Mouse (Mus musculus) thymus, postnatal 36 days (tissue): ENCODE results near the gene Hhipl2.
"Not testable (repeated sequence)": the region's sequence is repeated elsewhere in the genome, so short reads cannot be mapped to it uniquely, and the experiment has no call there.

ENCODE experiments used
- DNase-seq, 2 experiments: peaks; one replicate each; pipeline ENCODE4 v3.0.0; 2022; ENCODE audit warnings: mixed read lengths in 2 of 2

The Hhipl2 gene

DNA sequence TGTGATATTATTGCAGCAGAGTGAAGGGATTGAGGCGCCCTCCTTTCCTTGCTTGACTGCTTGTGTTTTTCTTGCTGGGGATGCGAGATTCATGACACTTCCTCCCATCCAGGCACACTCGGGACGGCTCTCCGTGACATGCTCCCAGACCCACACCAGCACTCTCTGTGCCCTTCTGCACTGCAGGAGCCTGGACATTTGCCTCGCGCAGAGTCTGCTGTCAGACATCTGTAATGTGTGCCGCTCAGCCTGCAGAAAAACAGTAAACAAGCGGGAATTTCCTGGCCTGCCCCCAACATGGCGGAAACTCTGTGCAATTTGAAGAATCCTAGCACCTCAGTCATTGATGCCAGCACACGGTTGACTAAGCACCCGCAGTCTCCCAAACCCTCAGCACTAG lies at the start of gene Hhipl2:
Gene Hhipl2 (plus strand): TSS at position 343 of the 400 bp plus-strand sequence.
- DNase-seq: no peak

DNA sequence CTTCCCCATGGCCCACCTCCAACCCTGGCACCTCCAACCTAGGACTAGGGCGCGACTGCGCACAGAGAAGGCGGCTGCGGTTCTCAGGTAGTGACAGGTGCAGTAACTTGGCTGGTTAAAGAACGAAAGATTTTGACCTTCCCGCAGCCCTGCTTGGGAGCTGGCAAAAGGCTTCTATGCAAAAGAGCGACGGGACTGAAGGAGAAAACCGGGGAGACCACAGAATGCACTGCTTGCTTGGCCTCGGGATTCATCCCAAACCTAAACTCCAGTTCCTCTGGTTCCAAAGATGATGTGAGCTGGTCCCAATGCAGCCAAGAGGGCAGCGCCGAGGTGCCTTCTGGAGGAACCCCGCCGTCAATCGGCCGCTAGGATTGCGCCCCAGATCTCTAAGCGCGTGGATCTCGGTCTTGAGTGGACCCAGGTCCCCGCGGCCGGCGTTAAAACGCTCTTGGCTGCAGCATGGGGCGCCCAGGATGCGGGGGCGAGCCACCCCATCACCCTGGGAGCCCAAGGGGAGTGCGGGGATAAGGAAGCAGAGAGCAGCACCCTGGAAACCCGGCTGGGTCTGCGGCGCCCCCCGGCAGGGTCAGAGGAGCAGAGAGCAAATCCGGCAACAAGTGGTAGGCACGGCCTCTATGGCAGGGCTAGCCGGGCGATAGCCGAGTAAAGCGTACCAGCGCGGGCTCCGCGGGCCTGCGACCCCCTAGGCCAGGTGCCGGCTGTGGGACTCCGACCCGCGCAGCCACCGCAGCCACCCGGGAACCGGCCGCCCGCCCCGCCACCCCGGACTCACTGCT lies 49.2 kb upstream of the Hhipl2 start:
- DNase-seq: peak in 1 of 2 experiments; percentile 17

DNA sequence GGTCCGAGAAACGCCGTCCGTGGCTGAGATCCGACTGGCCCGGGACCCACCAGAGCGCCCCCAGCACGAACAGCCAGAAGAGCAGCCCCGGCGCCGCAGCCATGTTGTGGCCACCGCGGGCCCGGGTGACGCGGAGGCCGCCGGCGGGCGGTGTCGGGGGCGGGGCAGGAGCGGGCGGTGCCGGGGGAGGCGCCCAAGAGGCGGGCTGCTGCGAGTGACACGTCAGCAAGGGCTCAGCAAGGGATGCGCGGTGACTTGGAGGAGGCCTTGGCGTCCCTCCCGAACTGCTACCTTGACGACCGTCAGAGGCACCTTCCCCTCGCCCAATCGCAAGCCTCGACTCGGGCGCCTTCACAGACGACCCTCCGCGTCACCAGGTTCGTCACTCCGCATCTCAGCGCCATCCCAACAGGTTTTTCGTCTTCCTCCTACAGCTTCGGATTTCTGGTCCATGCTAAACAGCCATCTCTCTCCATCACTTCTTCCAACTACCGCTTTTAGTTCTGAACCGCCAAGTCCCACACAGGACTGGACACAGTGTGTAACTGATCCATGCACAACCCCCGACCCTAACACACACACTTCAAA lies 48.5 kb upstream of the Hhipl2 start, which contains the start of gene Mia3:
Gene Mia3 (minus strand): TSS at position 127 of the 588 bp plus-strand sequence.
- peak; percentile 93 to 95 for DNase-seq

DNA sequence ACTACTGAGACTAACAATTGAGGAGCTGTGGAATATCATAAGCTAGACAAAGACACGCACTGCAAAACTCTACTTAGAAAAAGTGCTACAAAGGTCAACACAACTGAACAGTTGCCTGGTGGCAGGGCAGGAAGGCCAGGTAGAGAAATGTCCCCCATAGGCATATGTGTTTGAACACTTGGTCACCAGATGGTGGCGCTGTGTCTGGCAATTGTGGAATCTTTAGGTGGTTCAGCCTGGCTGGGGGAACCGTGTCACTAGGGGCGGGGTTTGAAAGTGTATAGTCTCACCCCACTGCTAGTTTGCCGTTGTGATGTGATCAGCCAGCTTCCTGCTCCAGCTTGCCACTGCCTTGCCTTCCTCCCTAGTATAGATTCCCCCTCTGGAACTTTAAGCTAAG lies 43.3 kb upstream of the Hhipl2 start:
- no peak for DNase-seq

DNA sequence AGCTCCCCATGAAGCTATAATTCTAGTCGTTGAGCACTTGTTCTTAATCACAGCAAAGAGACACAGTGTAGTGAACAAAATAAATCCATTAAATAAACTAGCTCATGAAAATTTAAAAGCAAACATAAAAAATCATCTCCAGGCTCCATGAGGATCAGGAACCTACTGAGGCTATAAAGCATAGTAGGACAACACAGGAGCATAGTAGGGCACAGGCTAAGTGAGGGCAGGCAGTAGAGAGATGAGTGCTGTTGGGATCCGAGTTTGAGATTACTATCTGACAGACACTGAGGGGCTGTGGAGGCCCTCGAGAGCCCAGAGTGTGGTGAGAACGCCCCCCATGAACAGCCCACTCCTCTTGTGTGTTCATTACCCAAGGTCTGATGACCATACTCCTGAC lies 41.0 kb upstream of the Hhipl2 start:
- DNase-seq: no peak

DNA sequence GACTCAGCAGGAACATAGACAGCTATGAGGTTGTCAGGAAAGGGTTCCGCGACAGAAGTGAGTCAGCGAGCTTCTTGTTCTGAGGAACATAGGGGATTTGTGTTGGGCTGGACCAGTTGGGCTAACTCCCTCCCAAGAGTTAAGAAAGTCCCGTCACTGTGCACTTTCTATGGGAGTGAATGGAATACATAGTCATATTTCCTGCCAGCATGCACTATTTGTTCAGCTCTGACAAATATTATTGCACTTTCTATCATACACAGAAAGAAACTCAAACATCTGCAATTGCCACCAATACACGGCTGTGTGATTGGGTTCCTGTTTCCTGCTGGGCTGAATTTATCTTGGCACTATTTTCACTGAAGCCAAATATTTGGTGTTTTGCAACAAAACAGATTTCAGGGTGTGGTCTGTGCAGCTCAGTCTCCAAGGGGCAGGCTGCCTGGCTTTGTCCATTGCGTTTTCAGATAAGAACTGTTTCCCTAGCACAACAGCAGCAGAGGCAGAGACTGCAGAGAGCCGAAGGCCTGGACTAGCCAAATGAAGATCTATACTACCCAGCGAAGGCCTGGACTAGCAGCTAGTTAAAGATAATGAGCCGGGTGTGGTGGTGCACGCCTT lies 39.6 kb upstream of the Hhipl2 start:
- DNase-seq: no peak

DNA sequence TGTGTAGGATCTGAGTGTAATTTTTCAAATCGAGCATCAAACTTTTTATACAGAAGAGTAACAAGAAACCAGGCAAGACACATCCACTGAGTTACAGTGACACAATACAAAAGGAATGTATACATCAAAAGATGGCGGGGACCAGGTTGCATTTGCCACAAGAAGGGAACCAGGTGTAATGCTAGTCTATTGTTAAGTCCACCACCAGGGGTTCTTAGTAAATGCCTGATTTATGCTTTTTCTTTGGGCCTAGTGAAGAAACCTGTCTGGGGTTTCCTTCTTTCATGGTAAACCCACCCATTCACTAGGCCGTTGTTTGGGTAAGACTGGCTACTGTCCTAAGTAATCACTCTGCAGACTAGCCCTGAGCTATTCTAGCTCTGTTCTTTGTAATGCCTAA lies 38.6 kb upstream of the Hhipl2 start:
- not testable (repeated sequence) for DNase-seq

DNA sequence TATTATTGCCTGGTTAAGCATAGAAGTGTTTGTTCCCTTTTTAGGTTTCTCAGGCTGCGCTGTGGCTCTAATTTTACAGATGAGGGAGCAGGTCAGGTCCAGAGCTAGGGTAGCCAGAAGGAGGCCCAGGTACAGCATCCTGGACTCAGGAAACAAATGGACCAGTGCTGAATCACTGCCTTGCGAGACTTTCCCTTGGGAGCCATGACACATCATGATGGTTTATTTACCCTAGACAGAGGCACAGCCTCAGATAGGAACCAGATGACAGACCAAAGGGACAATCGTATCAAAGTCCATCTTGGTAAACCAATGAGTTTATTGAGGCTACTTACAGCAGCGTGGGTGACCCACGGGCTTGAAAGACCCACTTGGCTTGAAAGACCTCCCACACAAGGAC lies 36.2 kb upstream of the Hhipl2 start:
- no peak for DNase-seq

DNA sequence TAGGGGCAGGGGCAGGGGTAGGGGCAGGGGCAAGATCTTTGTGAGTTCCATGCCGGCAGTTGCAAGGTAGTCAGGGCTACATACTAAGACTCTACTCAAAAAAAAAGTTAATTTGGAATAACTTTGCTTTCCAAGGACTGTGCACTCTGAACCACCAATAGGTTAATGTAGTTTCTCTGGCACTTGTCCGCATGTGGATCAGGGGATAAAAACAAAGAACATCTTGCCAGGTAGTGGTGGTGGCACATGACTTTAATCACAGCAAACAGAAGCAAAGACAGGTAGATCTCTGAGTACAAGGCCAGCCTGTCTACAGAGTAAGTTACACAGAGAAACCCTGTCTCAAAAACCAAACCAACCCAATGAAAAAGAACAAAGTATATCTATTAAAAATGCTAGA lies 35.4 kb upstream of the Hhipl2 start:
- DNase-seq: no peak

DNA sequence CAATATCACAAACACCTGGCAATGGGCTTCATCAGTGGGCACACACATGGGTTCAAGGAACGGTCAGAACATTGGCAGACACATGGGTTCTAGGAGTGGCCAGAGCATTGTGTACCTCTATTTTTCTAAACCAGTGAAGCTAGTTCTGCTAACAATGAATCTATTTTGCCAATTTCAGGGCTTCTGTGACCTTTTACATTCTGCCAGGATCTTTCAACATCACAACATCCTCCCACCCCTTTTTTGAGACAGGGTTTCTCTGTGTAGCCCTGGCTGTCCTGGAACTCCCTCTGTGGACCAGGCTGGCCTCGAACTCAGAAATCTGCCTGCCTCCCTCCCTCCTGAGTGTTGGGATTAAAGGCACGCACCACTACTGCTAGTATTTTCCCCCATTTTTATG lies 30.6 kb upstream of the Hhipl2 start:
- not testable (repeated sequence) for DNase-seq

DNA sequence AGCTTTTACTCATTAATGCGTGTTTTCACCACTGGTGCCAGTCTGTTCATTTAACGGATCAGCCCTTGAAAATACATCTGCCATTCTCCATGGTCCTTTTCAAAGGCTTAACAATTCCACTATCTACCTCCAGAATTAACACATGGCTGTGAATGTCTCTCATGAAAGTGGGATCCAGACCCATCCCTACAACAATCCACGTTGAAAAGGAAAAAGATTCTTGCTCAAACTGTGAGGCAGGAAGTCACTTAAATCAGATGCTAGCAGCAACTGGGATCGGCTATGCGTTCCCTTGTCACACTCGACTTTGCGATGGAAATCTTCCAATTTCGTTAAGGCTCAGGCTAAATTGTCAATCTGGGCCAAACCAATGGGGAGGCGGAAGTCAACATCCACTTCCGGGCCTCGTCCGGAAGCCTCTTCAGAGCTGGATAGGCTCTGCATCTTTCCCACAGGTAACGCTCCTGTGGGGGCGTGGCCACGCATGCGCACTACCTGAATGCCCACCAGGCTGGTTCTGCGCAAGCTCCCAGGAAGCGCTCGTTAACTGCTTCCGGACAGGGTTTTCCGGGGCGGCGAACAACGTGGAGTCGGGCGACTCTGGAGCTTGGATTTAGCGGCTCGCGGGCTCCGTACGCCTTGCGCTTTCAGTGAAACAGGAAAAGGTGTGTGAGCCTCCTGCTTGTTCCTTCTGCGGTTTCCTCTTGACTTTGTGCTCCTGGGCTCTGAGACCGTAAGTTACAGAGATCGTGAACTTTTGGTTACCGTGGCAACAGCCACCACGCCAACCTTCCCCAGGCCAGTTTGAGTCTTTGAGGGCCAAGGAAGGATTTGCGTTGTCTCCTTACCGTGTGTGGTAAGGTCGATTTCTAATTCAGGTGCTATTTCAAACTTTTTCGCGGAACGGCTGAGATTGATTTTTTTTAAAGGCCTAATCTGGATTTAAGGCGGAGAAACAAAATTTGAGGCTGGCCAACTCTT lies 29.3 kb upstream of the Hhipl2 start, which contains the start of gene Taf1a:
Gene Taf1a (plus strand): TSS at position 556 of the 981 bp plus-strand sequence.
- DNase-seq: peak; percentile 89 to 94

DNA sequence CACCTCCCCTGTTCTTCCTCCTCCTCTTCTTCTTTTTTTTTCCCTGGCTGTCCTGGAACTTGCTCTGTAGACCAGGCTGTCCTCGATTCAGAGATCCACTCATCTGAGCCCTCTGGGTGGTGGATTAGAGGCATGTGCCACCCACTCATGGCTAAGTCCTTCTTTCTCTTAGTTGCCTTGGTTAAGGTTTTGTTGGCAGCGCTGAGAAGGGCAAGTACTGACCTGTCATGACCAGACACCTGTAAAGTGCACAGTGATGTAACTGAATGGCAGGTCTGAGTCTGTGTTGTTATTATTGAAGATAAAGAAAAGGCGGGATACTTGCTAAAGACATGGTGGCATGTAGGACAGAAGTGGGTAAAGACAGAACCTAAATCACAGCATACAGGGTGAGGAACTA lies 14.6 kb upstream of the Hhipl2 start:
- DNase-seq: no peak

DNA sequence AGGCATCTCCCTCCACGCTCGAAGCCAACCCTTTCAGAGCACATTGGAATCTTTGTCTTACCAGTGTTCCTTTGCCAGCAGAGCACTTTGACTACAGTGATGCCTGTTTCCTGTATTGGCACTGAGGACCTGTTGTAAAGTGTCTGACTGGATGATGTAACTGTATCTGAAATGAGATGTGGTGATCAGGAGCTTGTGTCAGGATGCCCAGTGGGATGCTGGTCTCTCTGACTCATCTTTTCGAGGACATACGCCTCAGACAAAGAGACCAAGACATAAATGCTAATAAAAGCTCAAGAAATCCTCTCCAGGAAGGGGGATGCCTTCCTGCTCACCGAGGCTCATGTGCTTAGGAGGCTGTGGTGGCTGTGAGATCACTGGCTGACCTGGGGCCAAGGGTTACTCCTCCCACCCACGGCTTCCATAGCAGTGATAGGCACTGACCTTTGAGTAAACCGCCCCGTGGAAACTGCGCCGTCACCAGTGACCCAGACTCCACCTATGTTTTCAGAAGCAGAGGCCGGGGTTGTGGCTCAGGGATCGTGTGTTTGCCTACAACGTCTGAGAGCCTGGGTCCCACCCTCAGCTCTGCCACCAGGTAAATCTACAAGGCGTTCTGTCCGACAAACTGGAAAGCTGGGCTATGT lies 3.8 kb upstream of the Hhipl2 start:
- no peak for DNase-seq

DNA sequence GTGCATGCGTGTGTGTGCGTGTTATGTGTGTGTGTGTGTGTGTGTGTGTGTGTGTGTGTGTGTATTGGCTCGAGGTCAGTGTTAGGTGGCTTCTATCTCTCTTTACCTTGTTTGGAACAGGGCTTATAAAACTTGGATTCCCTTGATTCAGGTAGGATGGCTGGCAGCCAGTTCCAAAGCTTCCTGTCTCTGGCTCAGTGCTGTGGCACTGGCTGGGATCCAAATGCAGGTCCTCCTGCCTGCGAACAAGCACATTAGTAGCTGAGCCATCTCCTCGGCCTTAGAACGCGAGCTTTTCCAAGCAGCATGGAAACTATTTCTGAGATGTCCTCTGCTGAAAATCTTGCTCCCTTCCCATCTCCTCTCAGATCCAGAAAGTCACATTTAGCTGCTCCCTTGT lies 1.7 kb downstream of the Hhipl2 start:
- no peak for DNase-seq

DNA sequence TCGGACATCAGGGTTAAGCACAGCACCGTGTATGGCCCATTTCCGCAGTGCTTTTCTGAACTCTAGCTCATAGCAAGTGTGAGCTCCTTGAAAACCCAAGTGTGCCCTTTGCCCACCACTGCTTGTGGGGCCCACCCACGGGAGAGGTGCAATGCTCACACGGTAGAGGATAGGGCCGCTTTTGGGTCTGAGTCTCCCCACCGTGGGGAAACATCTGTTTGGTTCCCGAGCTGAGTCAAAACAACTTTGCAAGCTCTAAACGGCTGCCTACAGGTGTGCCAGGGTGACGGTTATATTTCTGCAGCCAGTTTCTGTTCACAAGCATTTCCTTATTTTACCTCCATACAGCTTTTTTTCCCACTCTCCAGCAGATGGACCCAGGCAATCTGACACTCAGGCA lies 2.3 kb downstream of the Hhipl2 start:
- peak; percentile 53 to 73 for DNase-seq

DNA sequence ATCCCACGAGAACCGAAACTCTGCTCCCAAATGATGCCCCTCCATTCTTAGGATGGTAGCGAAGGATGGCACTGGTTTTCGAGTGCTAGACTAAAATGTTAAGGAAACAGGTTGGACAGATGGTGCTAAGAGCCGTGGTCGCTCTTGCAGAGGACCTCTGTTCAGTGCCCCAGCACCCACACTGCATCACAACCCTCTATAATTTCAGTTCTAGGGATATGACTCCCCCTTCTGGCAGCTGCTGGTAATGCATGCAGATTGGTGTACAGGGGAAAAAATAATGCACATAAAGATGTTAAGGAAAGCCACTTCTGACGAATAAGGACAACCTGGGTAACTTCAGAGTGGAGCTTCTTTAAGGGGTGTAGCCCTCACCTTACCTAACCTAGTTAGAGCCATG lies 6.1 kb downstream of the Hhipl2 start:
- DNase-seq: no peak

DNA sequence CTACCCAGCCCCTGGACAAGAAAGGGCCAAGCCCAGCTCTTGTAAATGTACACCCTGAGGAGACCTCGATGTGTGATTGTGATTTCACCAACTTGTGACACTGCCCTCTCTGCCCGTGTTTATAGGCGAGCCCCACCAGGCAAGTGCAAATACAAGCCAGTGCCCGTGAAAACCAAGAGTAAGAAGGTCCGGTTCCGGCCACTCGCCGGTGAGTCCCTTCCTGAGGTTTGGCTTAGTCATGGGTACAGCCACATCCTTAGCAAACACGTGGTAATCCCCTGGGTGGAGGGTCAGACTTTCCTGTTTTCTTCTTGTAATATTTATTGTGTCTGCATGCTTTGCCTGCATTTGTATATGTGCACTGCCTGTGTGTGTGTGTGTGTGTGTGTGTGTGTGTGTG lies 16.9 kb downstream of the Hhipl2 start:
- DNase-seq: no peak

DNA sequence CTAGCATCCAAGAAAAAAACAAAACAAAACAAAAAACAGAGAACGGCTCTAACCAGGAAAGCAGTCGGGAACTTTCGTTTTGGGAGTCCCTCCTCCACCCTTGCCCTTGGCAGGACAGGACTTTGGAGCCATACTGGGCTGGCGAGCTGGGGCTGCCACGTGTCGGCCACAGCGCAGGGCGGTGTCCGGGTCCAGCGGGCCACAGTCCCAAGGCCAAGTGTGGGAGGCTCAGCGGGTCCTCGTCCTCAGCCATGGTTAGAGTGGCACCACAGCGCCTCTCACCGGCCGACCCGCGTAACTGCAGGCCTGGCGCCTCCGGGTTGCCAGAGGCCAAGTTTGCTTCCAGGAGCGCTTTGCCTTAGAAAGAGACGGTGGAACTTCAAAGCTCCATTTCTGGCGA lies 21.0 kb downstream of the Hhipl2 start:
- peak; percentile 77 to 80 for DNase-seq

DNA sequence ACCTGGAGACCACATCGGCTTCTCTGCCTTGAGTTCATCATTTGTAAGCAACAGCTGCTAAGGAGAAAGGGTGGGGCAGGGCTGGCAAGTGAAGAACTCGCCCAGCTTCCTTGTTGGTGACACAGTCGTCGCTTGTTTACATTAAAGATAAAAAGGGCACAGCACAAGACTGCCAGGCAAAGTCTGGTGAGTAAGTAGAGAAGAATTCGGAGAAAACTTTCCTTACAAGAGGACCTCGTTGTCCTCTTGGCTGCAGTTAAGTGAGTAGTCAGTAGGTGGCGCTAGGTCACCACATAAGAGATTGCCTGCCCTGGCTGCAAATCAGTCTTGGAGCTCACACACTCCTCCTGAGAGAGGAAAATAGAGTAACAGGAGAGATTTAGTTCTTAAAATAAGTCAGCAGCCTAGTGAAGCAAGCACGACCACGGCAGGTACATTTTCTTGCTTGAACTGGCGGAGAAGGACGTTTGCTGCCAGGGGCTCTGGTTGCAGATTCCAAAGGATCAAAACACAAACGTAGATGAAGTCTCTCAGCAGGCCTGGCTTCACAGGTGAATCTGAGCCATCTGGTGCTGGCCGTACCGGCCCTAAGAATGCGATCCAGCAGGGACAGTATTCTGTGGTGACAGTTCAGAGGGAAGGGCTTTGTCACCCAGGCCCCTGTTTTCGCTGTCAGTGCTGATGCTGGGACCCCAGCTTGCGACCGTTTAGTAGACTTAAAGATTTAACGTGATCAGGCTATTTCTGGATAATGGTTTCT lies 24.2 kb downstream of the Hhipl2 start:
- peak; percentile 69 to 70 for DNase-seq

DNA sequence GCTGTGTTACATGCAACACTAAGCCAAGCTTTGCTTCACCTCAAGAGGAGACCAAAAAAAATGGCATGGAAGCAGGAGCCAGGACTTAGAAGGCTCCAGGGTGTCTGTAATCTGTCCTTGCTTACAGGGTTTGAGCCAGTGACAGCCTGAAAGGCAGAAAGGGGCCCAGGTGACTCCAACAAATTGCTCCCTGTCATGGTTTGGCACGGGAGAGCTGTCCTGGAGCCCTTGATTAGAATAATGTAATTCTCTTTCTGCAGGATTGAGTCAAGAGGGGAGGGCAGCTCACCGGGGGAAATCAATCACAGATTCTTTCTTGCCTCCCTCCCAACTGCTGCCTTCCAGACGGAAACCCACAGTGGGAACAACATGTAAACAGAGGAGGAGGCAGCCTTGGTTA lies 35.1 kb downstream of the Hhipl2 start:
- DNase-seq: no peak
